Mouse (Mus musculus): ENCODE measurements around the gene Pcnx. TPM values are rescaled to one million over a fixed set of nuclear protein-coding genes. Genes with fewer than 3 reads are reported as not detected.

Gene Pcnx
- polyA plus RNA-seq, 1 experiment from 2014 or later: 7.6 TPM

- no peaks in the 10 kb centered on the region for H3K9me3 ChIP-seq
- H3K36me3 ChIP-seq (replicated peaks): peaks cover 45% of the 10 kb centered on the region
- H3K27ac ChIP-seq: no peak overlapping the region
- DNase-seq (ENCODE audit: extremely low spot score, low spot score): no peak
- H3K4me1 ChIP-seq: no peaks in the 10 kb centered on the region
- WGBS: 94% methylated on average over 6 of the region's 6 CpGs
- H3K4me3 ChIP-seq: no peak overlapping the region
- no peaks in the 10 kb centered on the region for H3K27me3 ChIP-seq (ENCODE audit: poor library complexity, severe bottlenecking)
Observed at GRCm38 (mm10) chr12:81949026-81949425, 89.2 kb downstream of the Pcnx start.

GRCm38 (mm10) chr12:81950016-81950415 is 90.2 kb downstream of the Pcnx start:
- no peaks in the 10 kb centered on the region for H3K4me1 ChIP-seq
- H3K9me3 ChIP-seq: no peaks in the 10 kb centered on the region
- peaks cover 52% of the 10 kb centered on the region for H3K36me3 ChIP-seq (replicated peaks)
- no peak for DNase-seq (ENCODE audit: extremely low spot score, low spot score)
- H3K27ac ChIP-seq: no peak overlapping the region
- 97% methylated on average over 2 of the region's 2 CpGs for WGBS
- H3K4me3 ChIP-seq: no peak overlapping the region
- no peaks in the 10 kb centered on the region for H3K27me3 ChIP-seq (ENCODE audit: poor library complexity, severe bottlenecking)

- no peaks in the 10 kb centered on the region for H3K4me1 ChIP-seq
- peaks cover 34% of the 10 kb centered on the region for H3K36me3 ChIP-seq (replicated peaks)
- no peak overlapping the region for H3K4me3 ChIP-seq
- DNase-seq (ENCODE audit: extremely low spot score, low spot score): no peak
- H3K9me3 ChIP-seq: no peaks in the 10 kb centered on the region
- 93% methylated on average over 4 of the region's 4 CpGs for WGBS
- H3K27me3 ChIP-seq (ENCODE audit: poor library complexity, severe bottlenecking): no peaks in the 10 kb centered on the region
- no peak overlapping the region for H3K27ac ChIP-seq
Observed at GRCm38 (mm10) chr12:81958351-81958750, 98.5 kb downstream of the Pcnx start.

- Histone ChIP-seq H3K27ac (no peak overlapping the region), H3K36me3 (replicated peaks) (peaks cover 63% of the 10 kb centered on the region), H3K9me3 (no peaks in the 10 kb centered on the region), H3K27me3 (ENCODE audit: poor library complexity, severe bottlenecking) (no peaks in the 10 kb centered on the region), H3K4me1 (no peaks in the 10 kb centered on the region), H3K4me3 (no peak overlapping the region)
- 94% methylated on average over 2 of the region's 2 CpGs for WGBS
- no peak for DNase-seq (ENCODE audit: extremely low spot score, low spot score)
Observed at GRCm38 (mm10) chr12:81965416-81965815, 105.6 kb downstream of the Pcnx start.

- 91% methylated on average over 19 of the region's 19 CpGs for WGBS
- no peaks in the 10 kb centered on the region for H3K4me1 ChIP-seq
- no peaks in the 10 kb centered on the region for H3K27me3 ChIP-seq (ENCODE audit: poor library complexity, severe bottlenecking)
- H3K9me3 ChIP-seq: no peaks in the 10 kb centered on the region
- no peak for DNase-seq (ENCODE audit: extremely low spot score, low spot score)
- no peak overlapping the region for H3K27ac ChIP-seq
- H3K36me3 ChIP-seq (replicated peaks): peaks cover 88% of the 10 kb centered on the region
- no peak overlapping the region for H3K4me3 ChIP-seq
Observed at GRCm38 (mm10) chr12:81971042-81971883, 111.4 kb downstream of the Pcnx start.

GRCm38 (mm10) chr12:81971884-81972362 is 112.1 kb downstream of the Pcnx start:
- H3K36me3 ChIP-seq (replicated peaks): peaks cover 87% of the 10 kb centered on the region
- WGBS: 85% methylated on average over 8 of the region's 8 CpGs

GRCm38 (mm10) chr12:81974806-81975205 is 115.0 kb downstream of the Pcnx start:
- Histone ChIP-seq H3K36me3 (replicated peaks) (peaks cover 88% of the 10 kb centered on the region), H3K9me3 (no peaks in the 10 kb centered on the region), H3K4me1 (no peaks in the 10 kb centered on the region), H3K4me3 (no peak overlapping the region), H3K27me3 (ENCODE audit: poor library complexity, severe bottlenecking) (no peaks in the 10 kb centered on the region), H3K27ac (no peak overlapping the region)
- WGBS: 84% methylated on average over 2 of the region's 2 CpGs
- no peak for DNase-seq (ENCODE audit: extremely low spot score, low spot score)

More at GRCm38 (mm10) chr12:81971884-81972362, 112.1 kb downstream of the Pcnx start:
- Histone ChIP-seq H3K9me3 (no peaks in the 10 kb centered on the region), H3K27me3 (ENCODE audit: poor library complexity, severe bottlenecking) (no peaks in the 10 kb centered on the region), H3K4me3 (no peak overlapping the region), H3K4me1 (no peaks in the 10 kb centered on the region), H3K27ac (no peak overlapping the region)
- no peak for DNase-seq (ENCODE audit: extremely low spot score, low spot score)

- 84% methylated on average over 4 of the region's 4 CpGs for WGBS
- no peak overlapping the region for H3K4me3 ChIP-seq
- peaks cover 91% of the 10 kb centered on the region for H3K36me3 ChIP-seq (replicated peaks)
- no peaks in the 10 kb centered on the region for H3K27me3 ChIP-seq (ENCODE audit: poor library complexity, severe bottlenecking)
- no peaks in the 10 kb centered on the region for H3K9me3 ChIP-seq
- no peak overlapping the region for H3K27ac ChIP-seq
- H3K4me1 ChIP-seq: no peaks in the 10 kb centered on the region
- DNase-seq (ENCODE audit: extremely low spot score, low spot score): no peak
Observed at GRCm38 (mm10) chr12:81977346-81977745, 117.5 kb downstream of the Pcnx start.

- Histone ChIP-seq H3K9me3 (no peaks in the 10 kb centered on the region), H3K27ac (no peak overlapping the region), H3K4me3 (no peak overlapping the region), H3K27me3 (ENCODE audit: poor library complexity, severe bottlenecking) (no peaks in the 10 kb centered on the region), H3K4me1 (no peaks in the 10 kb centered on the region), H3K36me3 (replicated peaks) (peaks cover 93% of the 10 kb centered on the region)
- 88% methylated on average over 2 of the region's 2 CpGs for WGBS
- DNase-seq (ENCODE audit: extremely low spot score, low spot score): no peak
Observed at GRCm38 (mm10) chr12:81979312-81979711, 119.5 kb downstream of the Pcnx start.

- H3K27ac ChIP-seq: no peak overlapping the region
- no peaks in the 10 kb centered on the region for H3K4me1 ChIP-seq
- H3K4me3 ChIP-seq: no peak overlapping the region
- 94% methylated on average over 4 of the region's 4 CpGs for WGBS
- no peaks in the 10 kb centered on the region for H3K9me3 ChIP-seq
- no peaks in the 10 kb centered on the region for H3K27me3 ChIP-seq (ENCODE audit: poor library complexity, severe bottlenecking)
- DNase-seq (ENCODE audit: extremely low spot score, low spot score): no peak
- peaks cover 88% of the 10 kb centered on the region for H3K36me3 ChIP-seq (replicated peaks)
Observed at GRCm38 (mm10) chr12:81992106-81992505, 132.3 kb downstream of the Pcnx start.

- WGBS: 93% methylated on average over 6 of the region's 6 CpGs
Observed at GRCm38 (mm10) chr12:81992996-81993395, 133.2 kb downstream of the Pcnx start.

GRCm38 (mm10) chr12:81994911-81995667 is 135.3 kb downstream of the Pcnx start:
- Histone ChIP-seq H3K4me1 (no peaks in the 10 kb centered on the region), H3K9me3 (no peaks in the 10 kb centered on the region), H3K27me3 (ENCODE audit: poor library complexity, severe bottlenecking) (no peaks in the 10 kb centered on the region), H3K36me3 (replicated peaks) (peaks cover 66% of the 10 kb centered on the region), H3K4me3 (no peak overlapping the region), H3K27ac (no peak overlapping the region)
- 95% methylated on average over 20 of the region's 20 CpGs for WGBS
- DNase-seq (ENCODE audit: extremely low spot score, low spot score): no peak

More at GRCm38 (mm10) chr12:81992996-81993395, 133.2 kb downstream of the Pcnx start:
- H3K36me3 ChIP-seq (replicated peaks): peaks cover 83% of the 10 kb centered on the region
- H3K27ac ChIP-seq: no peak overlapping the region
- no peaks in the 10 kb centered on the region for H3K27me3 ChIP-seq (ENCODE audit: poor library complexity, severe bottlenecking)
- no peak for DNase-seq (ENCODE audit: extremely low spot score, low spot score)
- no peaks in the 10 kb centered on the region for H3K9me3 ChIP-seq
- no peaks in the 10 kb centered on the region for H3K4me1 ChIP-seq
- no peak overlapping the region for H3K4me3 ChIP-seq

Measured in forebrain, embryonic 10.5 days (tissue).